Mouse (Mus musculus): ENCODE measurements at regions not wholly inside any gene's neighbourhood (a gene's known extent, or its start where the extent isn't known, plus 50 kb on each side); places are given as distances from the start of the nearest gene placed in this dataset.

DNA sequence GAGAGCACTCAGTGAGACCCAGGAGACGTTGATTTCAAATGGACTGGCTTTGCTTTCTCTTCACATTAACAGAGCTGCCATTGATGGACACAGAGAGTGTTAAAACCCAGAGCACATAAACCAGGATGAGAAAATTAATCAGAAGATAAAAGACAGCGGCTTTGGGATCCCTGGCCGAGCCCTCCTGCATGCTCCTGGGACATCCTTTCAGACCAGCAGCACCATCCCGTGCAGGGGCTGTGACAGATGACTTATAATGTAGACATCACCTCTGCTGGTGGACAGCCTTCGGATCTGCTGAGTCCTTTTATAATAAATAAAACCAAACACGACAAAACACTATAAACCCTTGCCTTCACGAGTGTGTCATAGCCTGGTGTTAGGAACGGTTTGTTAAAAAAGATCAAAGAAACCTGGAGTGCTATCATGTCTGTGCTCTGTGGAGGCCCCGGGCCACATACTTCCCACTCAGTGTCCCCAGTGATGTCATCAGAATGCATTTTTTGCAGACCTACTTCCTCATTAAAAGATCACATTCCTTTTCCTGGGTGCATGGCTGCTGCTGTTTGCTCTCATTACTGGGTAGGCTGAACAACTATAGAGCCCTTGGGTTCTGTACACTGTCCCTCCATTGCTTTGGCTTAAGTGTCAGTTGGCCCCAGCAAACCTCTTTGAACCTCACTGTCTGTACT is 130.2 kb upstream of the Serp2 start:
- Histone ChIP-seq H3K4me3 (ENCODE audit: insufficient read depth, low read depth, low read length) (no peak overlapping the region), H3K27ac (ENCODE audit: insufficient read depth, low read depth, low read length) (no peak overlapping the region), H3K4me1 (ENCODE audit: control insufficient read depth, insufficient read depth, low read length) (peaks cover 8% of the 10 kb centered on the region)
- TF ChIP-seq POLR2A (IDR thresholded peaks at IDR 0.05; ENCODE audit: insufficient read depth, low read depth, low read length) (no peak), CTCF (IDR thresholded peaks at IDR 0.05; ENCODE audit: insufficient read depth, low read depth, low read length) (no peak)
- 75% methylated on average over 9 of the region's 9 CpGs for WGBS

DNA sequence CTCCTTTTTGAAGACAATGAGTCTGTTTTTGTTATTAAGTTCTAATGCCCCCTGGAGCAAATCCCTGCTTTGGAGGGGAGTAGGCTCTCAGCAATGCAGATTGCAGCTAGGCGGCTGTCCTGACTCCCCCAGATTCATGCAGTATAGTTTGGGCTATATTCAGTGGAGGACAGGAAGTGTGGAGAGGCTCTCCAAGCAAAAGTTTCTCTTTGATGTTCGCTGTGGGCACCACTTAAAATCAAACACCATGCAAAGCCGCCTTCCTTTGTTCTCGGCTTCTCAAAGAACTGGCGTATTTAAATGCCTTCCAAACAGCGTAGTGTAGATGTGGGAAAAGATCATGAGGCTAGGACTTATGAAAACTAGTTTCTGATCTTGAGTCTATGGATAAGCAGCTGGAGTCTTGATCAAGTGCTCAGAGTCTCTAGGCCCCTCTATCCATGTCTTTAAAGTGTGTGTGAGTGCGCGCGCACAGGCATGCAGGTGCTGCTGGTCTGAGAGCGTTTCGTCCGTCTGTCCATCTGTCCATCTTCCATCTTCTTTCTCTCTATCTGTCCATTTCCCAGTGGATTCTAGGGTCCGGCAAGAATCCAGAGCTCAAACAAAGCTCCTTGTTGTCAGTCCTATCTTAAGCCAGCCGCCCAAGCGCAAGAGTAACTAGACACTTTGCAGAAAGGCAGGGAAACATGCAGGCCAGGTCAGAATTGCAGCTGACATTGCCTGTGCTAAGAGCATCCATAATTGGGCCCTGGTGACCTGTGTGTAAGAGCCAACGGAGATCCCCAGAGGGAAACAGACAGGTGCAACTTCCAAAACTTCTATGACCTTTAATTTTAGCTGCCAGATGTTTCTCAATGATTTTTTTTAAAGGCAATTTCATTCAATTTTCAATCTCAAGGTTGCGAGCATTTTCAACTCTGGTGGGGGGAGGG is 129.4 kb upstream of the Serp2 start:
- TF ChIP-seq POLR2A (IDR thresholded peaks at IDR 0.05; ENCODE audit: insufficient read depth, low read depth, low read length) (no peak), CTCF (IDR thresholded peaks at IDR 0.05; ENCODE audit: insufficient read depth, low read depth, low read length) (no peak)
- H3K4me1 ChIP-seq (ENCODE audit: control insufficient read depth, insufficient read depth, low read length), result peaks cover 8% of the 10 kb centered on the region
- H3K27ac ChIP-seq (ENCODE audit: insufficient read depth, low read depth, low read length), result no peak overlapping the region
- no peak overlapping the region for H3K4me3 ChIP-seq (ENCODE audit: insufficient read depth, low read depth, low read length)
- 83% methylated on average over 17 of the region's 17 CpGs for WGBS

DNA sequence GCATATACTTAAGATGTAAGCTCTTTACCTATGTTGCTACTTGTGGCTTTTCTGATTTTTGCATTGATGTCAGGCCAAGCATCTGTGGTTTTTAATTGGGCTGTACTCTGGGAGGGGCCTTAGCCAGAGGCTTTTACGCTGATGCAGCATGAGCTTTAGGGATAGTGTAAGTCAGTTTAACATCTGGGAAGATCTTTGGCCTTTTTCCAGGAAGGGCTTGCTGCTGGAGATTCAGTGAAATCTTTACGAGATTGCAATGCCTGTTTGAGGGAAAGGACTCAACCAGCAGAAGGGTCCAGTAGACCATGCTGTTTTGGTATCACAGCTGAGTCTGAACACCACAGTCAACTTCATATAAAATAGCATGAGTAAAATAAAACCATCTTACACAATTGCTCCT is 127.6 kb upstream of the Serp2 start:
- 83% methylated on average over 2 of the region's 2 CpGs for WGBS

DNA sequence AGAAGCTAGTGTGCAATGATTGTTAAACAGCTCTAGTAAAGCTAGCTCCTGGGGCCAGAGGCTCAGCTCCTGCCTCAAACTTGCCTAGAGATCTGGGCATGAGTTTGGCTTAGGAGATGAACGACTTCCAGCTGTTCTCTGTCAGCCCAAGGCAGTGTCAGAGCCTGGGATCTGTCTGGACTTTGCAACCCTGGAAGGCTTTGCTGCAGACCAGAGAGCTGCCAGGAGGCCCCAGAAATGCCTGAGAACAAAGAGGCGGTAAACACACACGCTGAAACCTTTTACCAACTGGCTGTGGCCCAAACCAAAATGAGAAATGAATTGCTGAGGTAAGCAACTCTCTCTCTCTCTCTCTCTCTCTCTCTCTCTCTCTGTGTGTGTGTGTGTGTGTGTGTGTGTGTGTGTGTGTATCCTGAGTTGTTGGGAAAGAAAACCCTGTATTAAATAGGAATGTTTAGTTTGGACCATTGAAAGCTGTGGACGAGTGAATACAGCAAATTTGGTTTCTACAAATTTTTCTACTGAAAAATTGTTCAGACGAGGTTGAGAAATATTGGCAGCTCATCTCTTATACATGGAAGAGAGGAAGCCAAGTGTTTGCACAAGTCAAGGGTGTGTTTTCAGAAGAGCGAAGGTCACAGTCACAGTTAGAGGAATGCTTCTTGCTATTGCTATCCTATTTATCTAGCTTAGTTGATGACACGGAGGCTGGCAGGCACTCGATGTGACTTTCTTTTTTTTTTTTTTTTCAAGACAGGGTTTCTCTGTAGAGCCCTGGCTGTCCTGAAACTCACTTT is 125.1 kb upstream of the Serp2 start:
- Histone ChIP-seq H3K27ac (ENCODE audit: insufficient read depth, low read depth, low read length) (no peak overlapping the region), H3K4me1 (ENCODE audit: control insufficient read depth, insufficient read depth, low read length) (no peaks in the 10 kb centered on the region; the same call in 1 of the 2 replicates), H3K4me3 (ENCODE audit: insufficient read depth, low read depth, low read length) (no peak overlapping the region)
- no peak for TF ChIP-seq POLR2A (IDR thresholded peaks at IDR 0.05; ENCODE audit: insufficient read depth, low read depth, low read length)
- no peak for TF ChIP-seq CTCF (IDR thresholded peaks at IDR 0.05; ENCODE audit: insufficient read depth, low read depth, low read length)
- WGBS, result 64% methylated on average over 8 of the region's 8 CpGs

More for the DNA sequence above, 127.6 kb upstream of the Serp2 start:
- Histone ChIP-seq H3K27ac (ENCODE audit: insufficient read depth, low read depth, low read length) (no peak overlapping the region), H3K4me3 (ENCODE audit: insufficient read depth, low read depth, low read length) (no peak overlapping the region), H3K4me1 (ENCODE audit: control insufficient read depth, insufficient read depth, low read length) (peaks cover 8% of the 10 kb centered on the region)
- no peak for TF ChIP-seq CTCF (IDR thresholded peaks at IDR 0.05; ENCODE audit: insufficient read depth, low read depth, low read length)
- no peak for TF ChIP-seq POLR2A (IDR thresholded peaks at IDR 0.05; ENCODE audit: insufficient read depth, low read depth, low read length)

DNA sequence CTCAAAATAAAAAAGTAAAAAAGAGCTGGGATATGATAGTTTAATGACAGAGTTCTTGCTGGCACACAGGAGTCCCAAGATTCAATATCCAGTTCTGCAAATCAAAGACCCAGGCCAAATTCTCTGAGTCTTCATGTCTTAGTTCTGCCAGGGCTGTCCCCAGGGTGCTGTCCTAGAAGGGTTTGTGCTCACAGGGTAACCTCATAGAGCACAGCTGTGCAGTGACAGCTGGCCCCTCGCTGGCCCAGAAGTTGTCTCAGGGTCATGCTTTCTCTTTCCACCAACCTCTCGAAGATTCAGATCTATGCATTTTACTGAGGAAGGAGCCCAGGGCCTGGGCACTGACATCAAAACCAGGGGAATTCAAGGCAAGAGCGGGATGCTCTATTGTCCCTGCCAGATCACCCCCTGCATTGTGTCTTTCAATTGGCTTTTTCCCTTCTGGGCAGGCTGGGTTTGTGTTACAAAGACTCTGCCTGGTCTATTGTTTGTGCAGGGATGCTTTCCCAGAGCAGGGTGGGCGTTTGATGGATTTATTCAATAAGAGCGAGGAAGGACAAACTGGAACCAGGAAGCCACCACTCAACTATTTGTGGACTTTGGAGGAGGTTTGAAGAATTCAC is 121.9 kb upstream of the Serp2 start:
- TF ChIP-seq POLR2A (IDR thresholded peaks at IDR 0.05; ENCODE audit: insufficient read depth, low read depth, low read length), result no peak
- TF ChIP-seq CTCF (IDR thresholded peaks at IDR 0.05; ENCODE audit: insufficient read depth, low read depth, low read length), result no peak
- H3K4me3 ChIP-seq (ENCODE audit: insufficient read depth, low read depth, low read length), result no peak overlapping the region
- WGBS, result 73% methylated on average over 5 of the region's 5 CpGs
- H3K27ac ChIP-seq (ENCODE audit: insufficient read depth, low read depth, low read length), result no peak overlapping the region
- no peaks in the 10 kb centered on the region; the same call in 1 of the 2 replicates for H3K4me1 ChIP-seq (ENCODE audit: control insufficient read depth, insufficient read depth, low read length)

DNA sequence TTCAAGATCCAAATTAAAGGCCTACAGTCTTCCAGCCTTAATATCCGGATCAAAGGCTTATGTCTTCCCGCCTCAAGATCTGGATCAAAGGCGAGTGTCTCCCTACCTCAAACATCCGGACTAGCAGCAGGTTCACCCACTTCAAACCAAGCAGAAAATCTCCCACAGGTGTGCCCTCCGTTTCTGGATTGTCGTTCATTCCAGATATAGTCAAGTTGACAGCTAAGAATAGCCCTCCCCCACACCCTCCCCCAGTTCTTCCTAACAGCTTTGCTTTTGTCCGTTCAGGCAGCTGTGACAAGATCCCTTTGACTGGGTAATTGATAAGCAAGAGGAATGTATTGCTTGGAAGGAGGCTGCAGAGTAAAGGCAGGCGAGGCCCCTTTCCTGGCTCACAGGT is 118.3 kb upstream of the Serp2 start:
- 76% methylated on average over 8 of the region's 8 CpGs for WGBS
- TF ChIP-seq POLR2A (IDR thresholded peaks at IDR 0.05; ENCODE audit: insufficient read depth, low read depth, low read length), result no peak
- no peak for TF ChIP-seq CTCF (IDR thresholded peaks at IDR 0.05; ENCODE audit: insufficient read depth, low read depth, low read length)
- no peaks in the 10 kb centered on the region; the same call in 1 of the 2 replicates for H3K4me1 ChIP-seq (ENCODE audit: control insufficient read depth, insufficient read depth, low read length)
- H3K4me3 ChIP-seq (ENCODE audit: insufficient read depth, low read depth, low read length), result no peak overlapping the region
- H3K27ac ChIP-seq (ENCODE audit: insufficient read depth, low read depth, low read length), result no peak overlapping the region

DNA sequence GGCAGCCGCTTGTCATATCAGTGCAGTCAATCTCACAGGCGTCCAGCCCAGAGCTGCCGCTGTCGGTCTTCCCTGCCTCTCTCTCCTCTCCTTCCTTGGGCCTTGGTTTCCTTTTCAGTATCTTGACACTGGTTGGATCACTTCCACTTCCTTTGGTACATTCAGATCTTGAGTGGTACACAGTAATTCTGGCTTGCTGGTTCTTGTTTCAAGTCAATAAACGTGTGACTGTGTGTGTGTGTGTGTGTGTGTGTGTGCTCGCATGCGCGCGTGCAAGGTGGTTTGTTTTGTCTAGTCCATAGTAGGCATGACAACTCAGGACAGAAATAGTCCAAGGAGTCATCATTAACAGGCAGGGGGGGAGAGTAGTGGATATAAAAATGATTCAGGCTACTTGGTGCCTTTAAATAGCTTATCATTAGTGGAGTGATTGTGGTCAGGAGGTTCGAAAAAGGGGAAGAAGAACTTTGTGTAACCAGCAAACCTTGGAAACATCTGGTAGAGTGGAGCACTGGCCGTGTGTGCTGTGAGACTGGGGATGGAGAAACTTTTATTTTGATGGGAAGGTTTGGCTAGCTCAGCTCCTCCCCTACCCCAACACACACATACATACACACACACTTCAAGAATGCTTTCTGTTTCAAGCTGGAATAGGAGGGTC is 117.1 kb upstream of the Serp2 start:
- Histone ChIP-seq H3K4me1 (ENCODE audit: control insufficient read depth, insufficient read depth, low read length) (no peaks in the 10 kb centered on the region; the same call in 1 of the 2 replicates), H3K4me3 (ENCODE audit: insufficient read depth, low read depth, low read length) (no peak overlapping the region), H3K27ac (ENCODE audit: insufficient read depth, low read depth, low read length) (no peak overlapping the region)
- no peak for TF ChIP-seq CTCF (IDR thresholded peaks at IDR 0.05; ENCODE audit: insufficient read depth, low read depth, low read length)
- TF ChIP-seq POLR2A (IDR thresholded peaks at IDR 0.05; ENCODE audit: insufficient read depth, low read depth, low read length), result no peak
- 74% methylated on average over 11 of the region's 11 CpGs for WGBS

DNA sequence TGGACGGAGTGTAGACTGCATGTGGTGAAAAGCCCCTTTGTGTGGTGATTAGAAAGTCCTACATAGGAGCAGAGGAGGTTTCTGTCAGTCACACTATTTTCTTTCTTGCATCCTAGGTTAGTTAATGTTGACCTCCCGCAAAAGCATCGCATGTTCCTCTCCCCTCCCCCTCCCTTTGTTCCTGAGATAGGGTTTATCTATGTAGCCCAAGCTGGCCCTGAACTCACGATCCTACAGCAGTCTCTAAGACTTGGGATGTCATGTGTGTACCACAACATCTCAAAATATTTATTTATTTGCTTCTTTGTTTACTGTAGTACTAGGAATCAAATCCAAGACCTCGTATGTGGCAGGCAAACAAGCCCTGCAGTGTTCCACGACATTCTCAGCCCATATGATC is 116.2 kb upstream of the Serp2 start:
- no peaks in the 10 kb centered on the region for H3K4me1 ChIP-seq (ENCODE audit: control insufficient read depth, insufficient read depth, low read length)
- H3K4me3 ChIP-seq (ENCODE audit: insufficient read depth, low read depth, low read length), result no peak overlapping the region
- H3K27ac ChIP-seq (ENCODE audit: insufficient read depth, low read depth, low read length), result no peak overlapping the region
- 70% methylated on average over 6 of the region's 6 CpGs for WGBS
- TF ChIP-seq POLR2A (IDR thresholded peaks at IDR 0.05; ENCODE audit: insufficient read depth, low read depth, low read length) (no peak), CTCF (IDR thresholded peaks at IDR 0.05; ENCODE audit: insufficient read depth, low read depth, low read length) (no peak)

Measured in olfactory bulb, adult 2 months (tissue).